Mouse (Mus musculus): ENCODE measurements around the gene Hyal3.

Hyal3 gene

GRCm38 (mm10) chr9:107634406-107635278, 54.0 kb downstream of the Hyal3 start:
- DNase-seq (ENCODE audit: extremely low read depth, low read depth): no peak

DNA sequence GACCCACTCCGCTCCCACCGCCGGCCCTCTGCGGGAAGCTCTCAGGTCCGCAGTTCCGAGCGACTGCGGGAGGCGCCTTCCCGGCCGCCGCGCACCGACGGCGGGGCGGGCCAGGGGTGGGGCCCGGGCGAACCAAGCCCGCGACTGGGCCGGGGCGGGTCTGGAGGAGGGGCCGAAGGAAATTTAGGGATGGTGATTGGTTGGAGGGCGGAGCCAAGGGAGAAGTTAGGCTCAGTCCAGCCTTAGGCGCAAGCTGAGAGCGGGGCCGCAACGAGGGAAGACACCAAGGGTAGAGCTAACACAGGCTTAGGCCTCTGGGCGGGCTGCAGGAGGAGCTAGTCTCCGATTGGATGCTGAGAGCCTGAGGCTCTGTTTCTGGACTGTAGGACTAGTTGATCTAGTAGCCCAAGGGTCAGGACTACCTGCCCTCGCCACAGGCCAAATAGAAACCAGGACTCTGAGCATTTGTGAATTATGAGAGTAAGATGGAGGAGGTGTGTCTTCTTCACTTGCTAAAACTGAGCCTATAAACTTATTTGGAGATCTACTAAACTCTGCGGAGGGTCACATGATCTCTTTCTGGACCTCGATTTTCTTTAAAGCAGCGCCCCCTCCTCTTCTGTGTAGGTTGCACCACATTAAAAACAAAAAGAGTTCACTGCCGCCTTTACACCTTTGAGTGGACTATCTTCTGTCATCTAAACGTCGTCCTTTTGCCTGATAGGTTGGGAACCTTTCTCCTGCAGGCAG, 54.8 kb downstream of the Hyal3 start, which contains the start of gene Gnai2:
Gene Gnai2 (minus strand): TSS at position 89 of the 750 bp plus-strand sequence.
- peak; percentile 96 for DNase-seq (ENCODE audit: extremely low read depth, low read depth)
